Mouse (Mus musculus) E14TG2a.4 (cell line): ENCODE measurements around the gene Ablim1.

Experiments used
- CTCF ChIP-seq: conservative IDR thresholded peaks from 2 replicates; pipeline ENCODE4 v1.5.1; 2014; ENCODE audit warnings: low read length
- POU5F1 ChIP-seq: IDR thresholded peaks from 2 replicates; pipeline ENCODE4 v1.6.1; 2014; ENCODE audit warnings: low read length, borderline replicate concordance

- TF ChIP-seq CTCF: no peak
- no peak for TF ChIP-seq POU5F1
Observed at GRCm38 (mm10) chr19:57321839-57322238, 7.1 kb upstream of the Ablim1 start.
